Mouse (Mus musculus) kidney, adult 2 months (tissue): ENCODE measurements around the gene Ctdspl.

ENCODE experiments used
- CTCF ChIP-seq: fragments of 200-500 bp; conservative IDR thresholded peaks from 2 replicates; pipeline ENCODE4 v1.5.1; 2011; ENCODE audit warnings: low read depth, mild to moderate bottlenecking, control low read depth, low read length, moderate library complexity, mixed read lengths; ENCODE audit not compliant: insufficient read depth, insufficient read length
- POLR2A ChIP-seq: fragments of 200-500 bp; IDR thresholded peaks from one replicate; pipeline ENCODE4 v1.6.1; 2011; ENCODE audit warnings: low read depth, low read length, control low read depth

- TF ChIP-seq CTCF (no peak), POLR2A (no peak)
These were observed 25.9 kb downstream of the Ctdspl start for GRCm38 (mm10) chr9:118952180-118952579.
